ENCODE assay signal across 10 mouse cellular contexts in the genomic region with DNA sequence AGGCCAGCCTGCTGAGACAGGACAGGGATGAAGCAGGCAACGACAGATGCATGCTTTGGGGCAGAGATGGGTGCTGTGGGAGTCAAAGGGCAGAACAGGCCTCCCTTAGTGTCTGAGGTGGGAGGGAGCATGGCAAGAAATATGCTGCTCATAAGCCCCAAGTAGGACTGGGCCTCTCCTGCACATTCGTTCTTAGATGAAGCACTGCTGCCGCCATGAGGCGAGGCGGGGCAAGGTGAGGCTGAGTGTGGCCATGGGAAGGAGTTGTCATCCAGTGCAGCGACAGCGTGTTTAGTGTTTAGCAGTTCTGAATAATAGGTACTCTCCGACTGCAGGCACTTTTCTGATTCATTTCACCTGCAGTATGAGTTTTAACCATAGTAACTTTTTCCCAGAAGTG. TPM values are rescaled to one million over a fixed set of nuclear protein-coding genes. Genes with fewer than 3 reads are reported as not detected.
DNase-seq lines count a peak whose midpoint lies in the region; ATAC-seq lines count a peak whose summit lies in the region.
"Had no signal": no experiment of that assay in that cellular context is flagged by ENCODE, and none has a peak within 500 bp of the region (broad histone marks: within the 10 kb centered on the region; RNA-seq: fewer than 3 reads in every experiment).

No protein-coding gene starts in this region.

- no peaks in the 10 kb centered on the region for H3K9me3 ChIP-seq in heart, embryonic 10.5 days
- no peaks in the 10 kb centered on the region for H3K9me3 ChIP-seq in hindbrain, embryonic 13.5 days
- H3K9me3 ChIP-seq: limb, embryonic 13.5 days; neural tube, embryonic 13.5 days had no signal

- peak; percentile 37; the same call in 1 of the 2 replicates for ATAC-seq in megakaryocyte progenitor cell, adult 5-6 weeks (replicated peaks; ENCODE audit: poor library complexity)
- no peak for ATAC-seq in hindbrain, embryonic 13.5 days (ENCODE audit: low FRiP score)

- 91% methylated on average over 8 of the region's 8 CpGs for WGBS in heart, embryonic 10.5 days
- WGBS in hindbrain, embryonic 13.5 days: 91% methylated on average over 8 of the region's 8 CpGs

- peak; percentile 61 for DNase-seq in heart, postnatal 4 days
- no peak for DNase-seq in heart, embryonic 10.5 days (ENCODE audit: low spot score)
- peak; percentile 5 to 9 for DNase-seq in CD8-positive naive resting alpha-beta T cell, adult 2 months (ENCODE audit: low read depth in 2 of 2, low spot score in 2 of 2)
- peak; percentile 42 for DNase-seq in adrenal gland, postnatal 25 days
- DNase-seq in kidney, postnatal 14 days: peak; percentile 34
- no peak for DNase-seq in c-Kit-positive CD71-positive TER-119-positive erythroid progenitor cells, embryonic 14.5 days (ENCODE audit: low spot score)

- no peaks in the 10 kb centered on the region for H3K4me1 ChIP-seq in heart, embryonic 10.5 days
- H3K4me1 ChIP-seq in hindbrain, embryonic 13.5 days (replicated peaks): no peaks in the 10 kb centered on the region
- H3K4me1 ChIP-seq: limb, embryonic 13.5 days; neural tube, embryonic 13.5 days had no signal

- no peak overlapping the region for H3K4me3 ChIP-seq in heart, embryonic 10.5 days
- H3K4me3 ChIP-seq in hindbrain, embryonic 13.5 days: no peak overlapping the region
- H3K4me3 ChIP-seq: limb, embryonic 13.5 days; neural tube, embryonic 13.5 days had no signal

- H3K27ac ChIP-seq in heart, embryonic 10.5 days: no peak overlapping the region
- no peak overlapping the region for H3K27ac ChIP-seq in hindbrain, embryonic 13.5 days
- H3K27ac ChIP-seq: limb, embryonic 13.5 days; neural tube, embryonic 13.5 days had no signal

- no peak overlapping the region for H3K4me2 ChIP-seq in hindbrain, embryonic 13.5 days
- H3K4me2 ChIP-seq: limb, embryonic 13.5 days; neural tube, embryonic 13.5 days had no signal

- H3K27me3 ChIP-seq in heart, embryonic 10.5 days (ENCODE audit: insufficient read depth, poor library complexity, severe bottlenecking): no peaks in the 10 kb centered on the region
- no peaks in the 10 kb centered on the region for H3K27me3 ChIP-seq in hindbrain, embryonic 13.5 days
- H3K27me3 ChIP-seq: limb, embryonic 13.5 days; neural tube, embryonic 13.5 days had no signal

- H3K9ac ChIP-seq in hindbrain, embryonic 13.5 days: no peak overlapping the region
- H3K9ac ChIP-seq: limb, embryonic 13.5 days; neural tube, embryonic 13.5 days had no signal

- H3K36me3 ChIP-seq in heart, embryonic 10.5 days: peaks cover 89% of the 10 kb centered on the region
- peaks cover 91% of the 10 kb centered on the region for H3K36me3 ChIP-seq in hindbrain, embryonic 13.5 days

RNA-seq across cellular contexts. Expression of a gene that starts 26.1 kb away (rescaled TPM):
- 10 to 100 TPM; 23.2 to 23.8 TPM for total RNA-seq in heart, postnatal 4 days (2021)
- 16.2 and 18.6 TPM in 2 replicates for polyA plus RNA-seq in heart, embryonic 10.5 days (2016; fragmentation: Nextera tagmentation; extraction: Ambion mirVana)
- total RNA-seq in adrenal gland, postnatal 25 days (2021): 28.1 and 34.1 TPM in 2 replicates
- 20.5 and 25.2 TPM in 2 replicates for total RNA-seq in megakaryocyte progenitor cell, adult 5-6 weeks (2015)
- 22.8 and 32.5 TPM in 2 replicates for total RNA-seq in megakaryocyte progenitor cell, adult 5-6 weeks (2017)
- polyA plus RNA-seq in hindbrain, embryonic 13.5 days (2015; fragmentation: Nextera tagmentation; extraction: Ambion mirVana): 28.1 and 28.5 TPM in 2 replicates

RNA-seq across cellular contexts. Expression of a gene that starts 31.4 kb away (rescaled TPM):
- total RNA-seq in heart, postnatal 4 days (2021): under 1 TPM in 1 of 2 experiments, not detected in 1; 0.45 TPM
- polyA plus RNA-seq in heart, embryonic 10.5 days (2016; fragmentation: Nextera tagmentation; extraction: Ambion mirVana): 1.4 and 12.7 TPM in 2 replicates
- total RNA-seq in adrenal gland, postnatal 25 days (2021): 9.6 TPM in 1 of 2 replicates, not detected in the other
- total RNA-seq in megakaryocyte progenitor cell, adult 5-6 weeks (2015): not detected in 2 replicates
- total RNA-seq in megakaryocyte progenitor cell, adult 5-6 weeks (2017): not detected in 2 replicates
- polyA plus RNA-seq in hindbrain, embryonic 13.5 days (2015; fragmentation: Nextera tagmentation; extraction: Ambion mirVana): 2.6 and 3.5 TPM in 2 replicates

RNA-seq across cellular contexts. Expression of a gene that starts 53.3 kb away (rescaled TPM):
- total RNA-seq in heart, postnatal 4 days (2021): 1 to 10 TPM; 4.8 to 5.6 TPM
- 1.5 and 2.1 TPM in 2 replicates for polyA plus RNA-seq in heart, embryonic 10.5 days (2016; fragmentation: Nextera tagmentation; extraction: Ambion mirVana)
- total RNA-seq in adrenal gland, postnatal 25 days (2021): 3.1 and 3.4 TPM in 2 replicates
- total RNA-seq in megakaryocyte progenitor cell, adult 5-6 weeks (2015): 0.22 and 0.54 TPM in 2 replicates
- 0.10 and 0.12 TPM in 2 replicates for total RNA-seq in megakaryocyte progenitor cell, adult 5-6 weeks (2017)
- 4.2 and 4.6 TPM in 2 replicates for polyA plus RNA-seq in hindbrain, embryonic 13.5 days (2015; fragmentation: Nextera tagmentation; extraction: Ambion mirVana)

Comparison
In these comparisons a context has a peak if more than half of its experiments do, and no peak if none do; other contexts are left out.
1. DNase-seq: peak in heart, postnatal 4 days (single experiment), CD8-positive naive resting alpha-beta T cell, adult 2 months (2 of 2), adrenal gland, postnatal 25 days (single experiment) and kidney, postnatal 14 days (single experiment); none in heart, embryonic 10.5 days (single experiment) and c-Kit-positive CD71-positive TER-119-positive erythroid progenitor cells, embryonic 14.5 days (single experiment).